Mouse (Mus musculus): ENCODE results near the gene Naa38.

Naa38 gene

DNA sequence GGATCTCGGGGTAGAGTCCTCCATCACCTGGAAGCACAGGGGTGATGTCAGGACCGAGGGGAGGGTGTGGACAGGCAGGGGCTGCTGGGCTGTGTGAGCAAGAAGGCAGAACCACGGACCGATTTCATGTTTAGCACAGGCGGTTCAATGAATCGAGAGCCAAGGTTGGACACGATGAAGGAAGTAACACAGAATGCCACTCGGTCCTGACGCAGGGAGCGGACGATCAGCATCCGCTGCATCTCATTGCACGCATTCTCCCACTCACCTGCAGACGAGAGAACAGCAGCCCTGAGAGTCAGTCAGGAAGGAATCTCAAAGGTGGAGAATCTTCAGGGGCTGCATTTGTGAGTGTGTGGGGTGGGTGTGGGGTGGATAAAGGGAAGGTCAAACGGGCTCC, 35.3 kb downstream of the Naa38 start:
- no peak for DNase-seq (ENCODE audit: low read depth, low spot score)

DNA sequence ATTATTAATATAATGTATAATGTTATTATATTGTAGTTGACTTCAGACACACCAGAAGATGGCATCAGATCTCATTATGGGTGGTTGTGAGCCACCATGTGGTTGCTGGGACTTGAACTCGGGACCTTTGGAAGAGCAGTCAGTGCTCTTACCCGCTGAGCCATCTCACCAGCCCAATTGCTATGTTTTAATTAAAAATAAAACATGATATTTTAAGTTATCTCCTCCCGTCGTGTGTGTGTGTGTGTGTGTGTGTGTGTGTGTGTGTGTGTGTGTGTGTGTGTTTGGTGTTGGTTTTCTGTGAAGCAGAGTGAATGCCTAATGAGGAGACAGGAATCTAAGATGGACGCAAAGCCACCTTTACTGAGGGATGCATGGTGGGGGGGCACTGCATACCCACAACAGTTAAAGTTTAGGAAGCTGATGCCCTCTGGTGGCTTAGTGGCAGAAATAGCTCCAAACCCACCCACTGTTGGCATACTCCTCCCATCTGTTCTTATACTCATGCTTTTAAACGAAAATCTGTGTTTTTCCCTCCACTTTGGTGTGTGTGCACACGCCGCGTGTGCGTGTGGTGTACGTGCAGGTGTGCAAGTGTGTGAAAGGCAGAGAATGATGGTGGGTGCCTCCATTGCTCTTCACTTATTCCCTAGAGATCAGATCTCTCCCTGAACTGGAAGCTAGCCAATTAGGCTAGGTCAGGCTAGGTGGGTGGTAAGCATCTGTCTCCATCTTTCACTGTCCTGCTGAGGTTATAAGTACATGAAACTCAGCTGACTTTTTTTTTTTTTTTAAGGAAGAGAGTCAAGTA, 36.7 kb downstream of the Naa38 start:
- no peak for DNase-seq (ENCODE audit: low read depth, low spot score)

DNA sequence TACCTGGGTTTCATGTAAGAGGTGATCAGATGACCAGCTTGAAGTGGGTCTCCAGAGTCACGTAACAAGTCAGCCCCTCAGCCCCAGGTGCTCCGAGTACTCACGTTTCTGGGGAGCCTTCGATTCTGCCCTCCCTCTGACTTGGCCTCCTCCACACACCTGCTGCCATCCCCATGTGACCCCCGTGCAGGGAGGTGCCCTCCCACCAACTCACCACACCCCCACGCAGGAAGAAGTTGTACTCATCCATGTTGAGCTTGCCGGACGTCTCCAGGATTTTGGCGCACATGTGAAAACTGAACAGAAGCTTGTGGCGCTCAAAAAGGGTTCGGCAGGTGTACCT, 37.3 kb downstream of the Naa38 start:
- no peak for DNase-seq (ENCODE audit: low read depth, low spot score)

DNA sequence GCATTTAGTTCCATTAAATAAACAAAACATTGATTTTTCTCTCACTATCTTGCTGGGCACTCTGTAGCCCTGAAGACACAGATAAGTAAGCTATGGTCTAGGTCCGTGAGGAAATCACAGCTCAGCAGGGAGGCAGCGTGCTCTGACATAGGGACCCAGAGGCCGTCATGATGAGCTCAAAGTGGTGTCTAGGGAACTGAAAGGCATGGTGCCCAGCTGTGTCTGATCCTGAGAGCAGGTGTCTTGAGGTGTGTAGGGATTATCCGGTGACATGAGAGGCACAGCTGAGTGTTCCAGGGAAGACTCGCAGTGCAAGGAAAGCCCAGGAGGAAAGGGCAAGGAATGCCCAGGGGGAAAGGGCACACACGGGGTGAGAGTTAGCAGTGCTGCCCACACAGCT, 37.9 kb downstream of the Naa38 start:
- DNase-seq (ENCODE audit: low read depth, low spot score): no peak

DNA sequence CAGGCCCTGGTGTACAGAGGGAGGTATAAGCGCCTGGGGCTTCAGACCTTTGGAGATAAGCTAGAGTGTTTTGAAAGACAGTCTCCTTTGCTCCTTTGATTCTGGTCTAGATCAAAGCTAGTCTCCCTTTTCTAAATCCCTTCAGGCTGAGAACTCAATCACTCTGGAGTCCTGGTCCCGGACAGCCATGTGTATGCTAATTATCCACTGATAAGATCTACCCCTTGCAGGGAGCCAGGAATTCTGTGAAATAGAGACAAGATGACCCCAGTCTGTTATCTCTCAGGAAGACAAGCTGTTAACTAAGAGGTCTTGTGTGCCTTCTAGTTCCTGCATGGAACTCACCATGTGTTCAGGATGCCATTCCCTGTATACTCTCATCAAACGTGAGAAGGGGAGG, 42.0 kb downstream of the Naa38 start:
- no peak for DNase-seq (ENCODE audit: low read depth, low spot score)

DNA sequence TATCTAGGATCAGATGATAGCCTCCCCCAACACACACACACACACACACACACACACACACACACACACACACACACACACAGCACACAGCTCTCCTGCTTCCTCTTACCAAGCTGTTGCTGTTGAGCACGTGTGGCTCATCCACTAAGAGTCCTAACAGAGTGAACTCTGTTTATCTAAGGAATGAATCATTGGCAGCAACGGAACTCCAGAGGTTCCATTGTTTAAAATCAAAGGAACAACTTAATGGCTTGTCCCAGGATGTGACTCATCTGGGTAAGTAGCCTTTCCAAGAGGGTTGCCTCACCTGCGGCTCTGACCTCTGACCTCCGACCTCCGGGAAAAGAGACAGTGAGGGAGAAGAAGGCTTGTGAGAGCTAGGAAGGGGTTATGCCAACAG, 48.0 kb downstream of the Naa38 start:
- no peak for DNase-seq (ENCODE audit: low read depth, low spot score)

Data from c-Kit-negative CD71-positive TER-119-positive erythroid progenitor cells, embryonic 14.5 days (primary cell).